Mouse (Mus musculus) midbrain, embryonic 10.5 days (tissue): ENCODE measurements around the gene Hoxc12. TPM values are rescaled to one million over a fixed set of nuclear protein-coding genes. Genes with fewer than 3 reads are reported as not detected.

Experiments used
- DNase-seq: peaks from one replicate; pipeline ENCODE4 v3.0.0-alpha.2; 2017; ENCODE audit warnings: low spot score
- H3K27ac ChIP-seq: fragments of 300-500 bp; sonication (generic); replicated peaks from 2 replicates; pipeline ENCODE4 v1.5.1; 2016; ENCODE audit warnings: mild to moderate bottlenecking
- H3K27me3 ChIP-seq: fragments of 300-500 bp; sonication (generic); 2 replicates; pipeline ENCODE4 v1.6.1; 2016; ENCODE audit warnings: low read depth, mild to moderate bottlenecking; ENCODE audit not compliant: poor library complexity, severe bottlenecking
- H3K36me3 ChIP-seq: fragments of 300-500 bp; sonication (generic); 2 replicates; pipeline ENCODE4 v1.6.1; 2016; ENCODE audit warnings: mild to moderate bottlenecking, moderate library complexity
- H3K4me1 ChIP-seq: fragments of 300-500 bp; sonication (generic); 2 replicates; pipeline ENCODE4 v1.6.1; 2016
- H3K4me3 ChIP-seq: fragments of 300-500 bp; sonication (generic); 2 replicates; pipeline ENCODE4 v1.5.1; 2016; ENCODE audit warnings: mild to moderate bottlenecking, moderate library complexity
- H3K9me3 ChIP-seq: fragments of 300-500 bp; sonication (generic); replicated peaks from 2 replicates; pipeline ENCODE4 v1.6.1; 2016; ENCODE audit warnings: mild to moderate bottlenecking
- WGBS: fragments of 180-500 bp; shearing (Covaris S2); methylation state at CpG from one replicate; pipeline ENCODE4 v1.1.7; 2016; 5-methylcytosine and 5-hydroxymethylcytosine counted together
- polyA plus RNA-seq: library from polyadenylated mRNA; unstranded; fragments of >200 nt; fragmentation: Nextera tagmentation; extraction: Ambion mirVana; gene quantifications from 2 replicates; pipeline ENCODE4 v1.2.1, GENCODE M21; 2016

The Hoxc12 gene
- polyA plus RNA-seq, result not detected in 2 replicates

GRCm38 (mm10) chr15:102936279-102936972 is at the start of gene Hoxc12:
Hoxc12 (plus strand) TSS chr15:102936757.
- Histone ChIP-seq H3K4me3 (no peak within 1 kb of the TSS), H3K9me3 (no peaks in the 10 kb centered on the region), H3K4me1 (0 out of 2 replicates have a peak, but pooled peaks cover 2% of the 10 kb centered on the region), H3K27me3 (peaks cover 100% of the 10 kb centered on the region), H3K27ac (no peak within 1 kb of the TSS), H3K36me3 (no peaks in the 10 kb centered on the region)
- DNase-seq, result no peak
- WGBS, result 1% methylated on average over 31 of the region's 31 CpGs

GRCm38 (mm10) chr15:102895115-102895514 is 41.4 kb upstream of the Hoxc12 start:
- Histone ChIP-seq H3K27me3 (peaks cover 17% of the 10 kb centered on the region), H3K4me1 (no peaks in the 10 kb centered on the region), H3K27ac (no peak overlapping the region), H3K4me3 (no peak overlapping the region), H3K36me3 (no peaks in the 10 kb centered on the region), H3K9me3 (no peaks in the 10 kb centered on the region)
- WGBS, result 91% methylated on average over 6 of the region's 6 CpGs
- DNase-seq, result no peak

- Histone ChIP-seq H3K27me3 (peaks cover 85% of the 10 kb centered on the region), H3K27ac (no peak overlapping the region), H3K4me1 (no peaks in the 10 kb centered on the region), H3K4me3 (no peak overlapping the region), H3K9me3 (no peaks in the 10 kb centered on the region), H3K36me3 (no peaks in the 10 kb centered on the region)
- no peak for DNase-seq
- 62% methylated on average over 1 of the region's 1 CpGs for WGBS
Observed at GRCm38 (mm10) chr15:102904946-102905345, 31.6 kb upstream of the Hoxc12 start.

- under 1% methylated on average over 4 of the region's 4 CpGs for WGBS
- Histone ChIP-seq H3K4me1 (no peaks in the 10 kb centered on the region), H3K27ac (no peak overlapping the region), H3K9me3 (no peaks in the 10 kb centered on the region), H3K36me3 (no peaks in the 10 kb centered on the region), H3K27me3 (peaks cover 100% of the 10 kb centered on the region), H3K4me3 (no peak overlapping the region)
- peak; percentile 19 for DNase-seq
Observed at GRCm38 (mm10) chr15:102909536-102909935, 27.0 kb upstream of the Hoxc12 start.

- H3K4me1 ChIP-seq, result no peaks in the 10 kb centered on the region
- under 1% methylated on average over 18 of the region's 18 CpGs for WGBS
- peak; percentile 59 for DNase-seq
- H3K36me3 ChIP-seq, result no peaks in the 10 kb centered on the region
- no peak overlapping the region for H3K27ac ChIP-seq
- H3K9me3 ChIP-seq, result no peaks in the 10 kb centered on the region
- no peak overlapping the region for H3K4me3 ChIP-seq
- peaks cover 100% of the 10 kb centered on the region for H3K27me3 ChIP-seq
Observed at GRCm38 (mm10) chr15:102910038-102910437, 26.5 kb upstream of the Hoxc12 start.

- Histone ChIP-seq H3K36me3 (no peaks in the 10 kb centered on the region), H3K27ac (no peak overlapping the region), H3K4me3 (no peak overlapping the region), H3K4me1 (no peaks in the 10 kb centered on the region), H3K9me3 (no peaks in the 10 kb centered on the region), H3K27me3 (peaks cover 100% of the 10 kb centered on the region)
- DNase-seq, result peak; percentile 52
- under 1% methylated on average over 22 of the region's 22 CpGs for WGBS
Observed at GRCm38 (mm10) chr15:102910496-102911095, 26.0 kb upstream of the Hoxc12 start.

- no peaks in the 10 kb centered on the region for H3K9me3 ChIP-seq
- no peaks in the 10 kb centered on the region for H3K4me1 ChIP-seq
- peaks cover 100% of the 10 kb centered on the region for H3K27me3 ChIP-seq
- under 1% methylated on average over 19 of the region's 19 CpGs for WGBS
- no peaks in the 10 kb centered on the region for H3K36me3 ChIP-seq
- no peak overlapping the region for H3K4me3 ChIP-seq
- H3K27ac ChIP-seq, result no peak overlapping the region
- peak; percentile 46 for DNase-seq
Observed at GRCm38 (mm10) chr15:102913038-102913585, 23.4 kb upstream of the Hoxc12 start.

GRCm38 (mm10) chr15:102917972-102918572 is 18.5 kb upstream of the Hoxc12 start:
- H3K36me3 ChIP-seq, result no peaks in the 10 kb centered on the region
- no peak overlapping the region for H3K27ac ChIP-seq
- no peaks in the 10 kb centered on the region for H3K9me3 ChIP-seq
- no peak overlapping the region for H3K4me3 ChIP-seq
- peak; percentile 36 for DNase-seq
- H3K27me3 ChIP-seq, result peaks cover 100% of the 10 kb centered on the region
- peaks cover 15% of the 10 kb centered on the region for H3K4me1 ChIP-seq
- WGBS, result under 1% methylated on average over 20 of the region's 20 CpGs

- DNase-seq, result no peak
- Histone ChIP-seq H3K36me3 (no peaks in the 10 kb centered on the region), H3K9me3 (no peaks in the 10 kb centered on the region), H3K27ac (no peak overlapping the region), H3K4me1 (peaks cover 15% of the 10 kb centered on the region), H3K27me3 (peaks cover 100% of the 10 kb centered on the region), H3K4me3 (no peak overlapping the region)
- 2% methylated on average over 7 of the region's 7 CpGs for WGBS
Observed at GRCm38 (mm10) chr15:102918611-102919265, 17.8 kb upstream of the Hoxc12 start.

- Histone ChIP-seq H3K27me3 (peaks cover 100% of the 10 kb centered on the region), H3K4me3 (no peak overlapping the region), H3K9me3 (no peaks in the 10 kb centered on the region), H3K4me1 (peaks cover 15% of the 10 kb centered on the region), H3K27ac (no peak overlapping the region), H3K36me3 (no peaks in the 10 kb centered on the region)
- 7% methylated on average over 12 of the region's 12 CpGs for WGBS
- DNase-seq, result peak; percentile 36
Observed at GRCm38 (mm10) chr15:102919336-102920180, 17.0 kb upstream of the Hoxc12 start.

- Histone ChIP-seq H3K36me3 (no peaks in the 10 kb centered on the region), H3K27me3 (peaks cover 100% of the 10 kb centered on the region), H3K4me3 (peak overlapping the region; percentile 40), H3K27ac (no peak overlapping the region), H3K9me3 (no peaks in the 10 kb centered on the region), H3K4me1 (peaks cover 15% of the 10 kb centered on the region)
- 0% methylated on average over 19 of the region's 20 CpGs for WGBS
- DNase-seq, result peak; percentile 84
Observed at GRCm38 (mm10) chr15:102920619-102921018, 15.9 kb upstream of the Hoxc12 start.
